Mouse (Mus musculus) midbrain, embryonic 13.5 days (tissue): ENCODE results near the gene Litaf. TPM values are rescaled to one million over a fixed set of nuclear protein-coding genes. Genes with fewer than 3 reads are reported as not detected.

Source experiments
- ATAC-seq: fragments of 200-750 bp; cut with Nextera tagmentation; 2 replicates; pipeline ENCODE4 v1.8.0; 2017; ENCODE audit warnings: mild to moderate bottlenecking, moderate TSS enrichment, moderate library complexity
- H3K27ac ChIP-seq: fragments of 300-500 bp; sonication (generic); 2 replicates; pipeline ENCODE4 v1.5.1; 2015; ENCODE audit warnings: inconsistent platforms, mild to moderate bottlenecking, moderate library complexity
- H3K27me3 ChIP-seq: fragments of 300-500 bp; sonication (generic); 2 replicates; pipeline ENCODE4 v1.6.1; 2015; ENCODE audit warnings: mild to moderate bottlenecking, inconsistent platforms
- H3K36me3 ChIP-seq: fragments of 300-500 bp; sonication (generic); 2 replicates; pipeline ENCODE4 v1.6.1; 2015; ENCODE audit warnings: mild to moderate bottlenecking, inconsistent platforms
- H3K4me1 ChIP-seq: fragments of 300-500 bp; sonication (generic); replicated peaks from 2 replicates; pipeline ENCODE4 v1.6.1; 2015; ENCODE audit warnings: inconsistent platforms
- H3K4me2 ChIP-seq: fragments of 300-500 bp; sonication (generic); replicated peaks from 2 replicates; pipeline ENCODE4 v1.6.1; 2015; ENCODE audit warnings: moderate library complexity, mild to moderate bottlenecking, inconsistent platforms
- H3K4me3 ChIP-seq: fragments of 300-500 bp; sonication (generic); replicated peaks from 2 replicates; pipeline ENCODE4 v1.5.1; 2015; ENCODE audit warnings: mild to moderate bottlenecking, inconsistent platforms
- H3K9ac ChIP-seq: fragments of 300-500 bp; sonication (generic); replicated peaks from 2 replicates; pipeline ENCODE4 v1.6.1; 2015; ENCODE audit warnings: mild to moderate bottlenecking, inconsistent platforms
- H3K9me3 ChIP-seq: fragments of 300-500 bp; sonication (generic); 2 replicates; pipeline ENCODE4 v1.6.1; 2016; ENCODE audit warnings: mild to moderate bottlenecking, inconsistent platforms
- WGBS: fragments of 180-500 bp; shearing (Covaris S2); methylation state at CpG from one replicate; pipeline ENCODE4 v1.1.7; 2015; 5-methylcytosine and 5-hydroxymethylcytosine counted together
- polyA plus RNA-seq: library from polyadenylated mRNA; unstranded; fragments of >200 nt; fragmentation: Nextera tagmentation; extraction: Ambion mirVana; gene quantifications from 2 replicates; pipeline ENCODE4 v1.2.1, GENCODE M21; 2015

Gene Litaf
- polyA plus RNA-seq = 31.5 and 33.5 TPM in 2 replicates

DNA sequence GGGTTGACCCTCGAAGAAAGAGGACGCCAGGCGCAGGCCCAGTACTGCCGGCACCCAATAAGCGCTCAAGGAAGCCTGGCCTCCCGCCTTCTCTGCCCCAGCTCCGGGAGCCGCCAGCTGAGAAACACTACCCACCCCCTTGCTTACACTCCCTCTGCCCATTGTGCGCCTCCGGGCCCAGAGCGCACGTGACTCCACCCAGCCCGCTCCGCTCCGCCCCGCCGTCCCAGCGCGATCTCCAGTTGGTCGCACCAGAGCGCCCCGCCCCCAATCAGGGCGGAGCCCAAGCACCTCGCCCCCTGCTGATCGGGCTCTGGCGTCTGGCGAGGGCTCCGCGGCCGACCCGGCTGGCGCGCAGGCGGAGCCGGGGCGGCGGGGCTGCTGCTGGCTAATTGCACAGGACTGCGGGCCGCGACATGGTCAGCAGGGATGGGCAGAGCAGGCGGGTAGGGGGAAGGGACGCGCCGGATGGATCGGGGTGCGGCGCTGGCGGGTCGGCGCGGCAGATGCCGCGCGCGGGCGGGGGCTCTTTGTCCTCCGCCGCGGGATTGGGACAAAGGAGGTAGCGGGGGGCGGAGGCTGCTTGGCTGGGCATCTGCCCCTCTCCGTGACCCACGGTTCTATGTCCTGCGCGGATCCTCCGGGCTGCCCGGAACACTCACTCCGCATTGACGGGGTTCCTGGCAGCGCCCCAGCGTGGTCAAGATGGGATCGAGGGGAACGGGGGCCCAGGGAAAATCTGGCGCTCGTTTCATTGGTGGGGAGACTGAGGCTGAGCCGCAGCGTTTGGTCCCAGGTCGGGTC lies at the start of gene Litaf:
TSS of gene Litaf (minus strand) at position 129 of the 804 bp plus-strand sequence.
- H3K9me3 ChIP-seq = no peaks in the 10 kb centered on the region
- no peaks in the 10 kb centered on the region for H3K27me3 ChIP-seq
- H3K4me1 ChIP-seq = peaks cover 72% of the 10 kb centered on the region
- under 1% methylated on average over 77 of the region's 78 CpGs for WGBS
- 0 out of 2 replicates have a peak, but pooled peaks cover 6% of the 10 kb centered on the region for H3K36me3 ChIP-seq
- peak within 1 kb of the TSS; percentile 99 for H3K27ac ChIP-seq
- peak within 1 kb of the TSS; percentile 78 for H3K4me3 ChIP-seq
- H3K4me2 ChIP-seq = peak within 1 kb of the TSS; percentile 88
- peak; percentile 96 for ATAC-seq
- peak within 1 kb of the TSS; percentile 97 for H3K9ac ChIP-seq

DNA sequence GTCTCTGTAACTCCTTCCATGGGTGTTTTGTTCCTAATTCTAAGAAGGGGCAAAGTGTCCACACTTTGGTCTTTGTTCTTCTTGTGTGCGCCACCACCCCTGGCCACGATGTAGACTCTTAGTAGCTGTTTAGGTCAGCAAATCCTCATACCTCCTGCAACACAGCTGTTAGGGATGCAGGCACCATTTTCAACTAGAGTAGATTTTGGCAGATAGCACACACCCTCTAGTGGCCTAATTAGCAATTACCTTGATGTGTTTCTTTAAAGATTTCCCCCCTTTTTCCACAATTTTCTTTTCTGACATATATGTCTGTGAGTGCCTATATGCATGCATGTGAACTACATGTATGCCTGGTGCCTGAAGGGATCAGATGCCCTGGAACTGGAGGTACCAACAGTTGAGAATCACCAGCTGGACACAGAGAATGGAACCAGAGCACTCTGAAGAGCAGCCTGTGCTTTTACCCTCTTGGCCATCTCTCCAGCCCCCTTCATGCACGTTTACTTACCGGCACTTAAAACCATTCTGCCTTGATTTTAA lies 43.3 kb upstream of the Litaf start:
- Histone ChIP-seq H3K27ac (no peak overlapping the region), H3K27me3 (no peaks in the 10 kb centered on the region), H3K4me3 (no peak overlapping the region), H3K9me3 (no peaks in the 10 kb centered on the region), H3K9ac (no peak overlapping the region), H3K4me1 (no peaks in the 10 kb centered on the region), H3K4me2 (no peak overlapping the region), H3K36me3 (peaks cover 20% of the 10 kb centered on the region)
- ATAC-seq = no peak
- 80% methylated on average over 4 of the region's 4 CpGs for WGBS

DNA sequence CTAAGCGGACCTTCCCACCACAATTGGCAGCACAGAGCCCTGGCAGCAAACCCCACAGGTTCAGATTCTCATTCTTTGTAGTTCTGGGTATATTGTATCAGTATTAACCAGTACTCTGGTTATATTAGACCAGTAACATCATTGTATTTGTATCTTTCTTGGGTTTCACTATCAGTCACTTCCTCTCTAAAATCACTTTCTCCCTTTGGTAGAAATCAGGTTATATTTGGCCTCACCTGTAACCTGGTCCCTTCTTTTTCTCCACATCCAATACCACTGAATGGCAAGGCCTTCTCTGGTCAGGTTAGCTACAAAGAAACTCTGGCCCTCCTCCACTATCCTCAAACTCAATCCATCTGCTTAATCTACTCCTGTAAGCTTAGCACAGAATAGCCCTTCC lies 38.9 kb upstream of the Litaf start:
- Histone ChIP-seq H3K4me1 (no peaks in the 10 kb centered on the region), H3K4me2 (no peak overlapping the region), H3K27me3 (no peaks in the 10 kb centered on the region), H3K36me3 (peaks cover 28% of the 10 kb centered on the region), H3K9ac (no peak overlapping the region), H3K27ac (no peak overlapping the region), H3K9me3 (no peaks in the 10 kb centered on the region), H3K4me3 (no peak overlapping the region)
- ATAC-seq = no peak
- WGBS = 79% methylated on average over 1 of the region's 1 CpGs

DNA sequence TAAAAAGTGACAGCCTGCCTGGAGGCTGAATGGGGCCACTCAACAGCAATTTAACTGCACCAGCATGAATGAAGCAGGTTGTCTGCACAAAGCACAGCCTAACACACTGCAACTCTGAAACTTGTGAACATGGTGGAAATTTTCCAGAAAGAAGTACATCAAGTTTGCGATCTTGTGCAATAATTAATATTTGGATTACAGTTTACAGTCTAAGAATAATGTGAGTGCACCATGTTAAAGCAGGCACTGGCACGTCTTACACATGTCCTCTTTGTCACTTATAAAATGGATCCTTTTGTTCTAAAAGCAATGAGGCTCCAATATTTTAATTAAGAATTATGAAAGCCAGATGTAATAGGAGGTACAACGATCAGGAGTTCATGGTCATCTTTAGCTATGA lies 31.3 kb upstream of the Litaf start:
- H3K27ac ChIP-seq = no peak overlapping the region
- no peaks in the 10 kb centered on the region for H3K4me1 ChIP-seq
- H3K9ac ChIP-seq = no peak overlapping the region
- no peak overlapping the region for H3K4me3 ChIP-seq
- WGBS = 92% methylated on average over 3 of the region's 3 CpGs
- peaks cover 17% of the 10 kb centered on the region for H3K36me3 ChIP-seq
- H3K27me3 ChIP-seq = no peaks in the 10 kb centered on the region
- no peak for ATAC-seq
- no peak overlapping the region for H3K4me2 ChIP-seq
- H3K9me3 ChIP-seq = no peaks in the 10 kb centered on the region

DNA sequence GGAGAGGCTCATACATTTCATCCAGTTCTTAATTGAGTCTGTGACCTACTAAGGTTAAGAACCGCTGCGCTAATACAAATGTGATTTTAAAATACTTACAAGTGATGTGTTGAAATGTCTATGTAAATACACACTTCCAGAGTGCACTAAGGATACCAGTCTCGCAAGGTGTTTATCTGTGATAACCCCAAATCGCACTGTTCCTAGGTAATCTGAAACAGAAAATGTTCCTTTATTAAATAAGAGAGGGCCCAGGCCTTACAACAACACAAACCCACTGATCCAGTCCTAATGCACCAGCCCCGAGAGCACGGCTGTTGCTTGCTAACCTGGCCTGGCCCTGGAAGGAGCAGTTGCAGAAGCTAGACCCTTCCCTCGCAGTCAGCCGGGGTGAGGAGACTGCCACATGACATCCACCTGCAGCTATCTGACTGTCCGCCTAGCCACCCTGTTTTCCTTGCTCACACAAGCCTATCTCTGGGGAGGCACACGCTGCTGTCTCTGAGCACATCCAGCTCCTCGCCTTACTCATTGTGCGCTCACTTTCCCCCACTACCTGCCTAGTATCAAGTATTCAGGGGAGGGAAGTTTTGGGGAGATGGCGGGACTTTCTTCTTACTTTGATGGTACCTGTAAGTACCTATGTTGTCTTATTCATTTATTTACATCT lies 27.9 kb upstream of the Litaf start:
- Histone ChIP-seq H3K9ac (no peak overlapping the region), H3K27ac (no peak overlapping the region), H3K9me3 (no peaks in the 10 kb centered on the region), H3K27me3 (no peaks in the 10 kb centered on the region), H3K4me1 (no peaks in the 10 kb centered on the region), H3K4me2 (no peak overlapping the region), H3K36me3 (peaks cover 43% of the 10 kb centered on the region), H3K4me3 (no peak overlapping the region)
- ATAC-seq = no peak
- 90% methylated on average over 13 of the region's 13 CpGs for WGBS

DNA sequence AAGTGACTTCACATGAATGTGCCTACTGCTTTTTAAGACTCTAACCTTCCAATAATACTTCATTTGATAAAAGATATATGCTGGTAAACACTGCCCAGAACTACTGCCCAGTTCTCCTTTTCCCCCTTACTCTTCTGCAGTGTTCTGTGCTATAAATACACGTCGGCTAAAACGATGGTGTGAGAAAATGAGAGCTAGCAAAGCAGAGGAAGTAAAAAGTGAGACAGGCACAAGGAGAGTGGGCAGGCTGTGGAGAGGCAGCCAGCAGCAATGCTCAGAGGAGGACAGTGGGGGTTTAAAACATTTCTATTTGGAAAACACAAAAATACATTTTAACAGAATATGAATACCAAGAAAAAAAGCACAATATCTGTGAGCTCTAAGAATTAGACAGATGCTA lies 26.6 kb upstream of the Litaf start:
- Histone ChIP-seq H3K9me3 (no peaks in the 10 kb centered on the region), H3K36me3 (peaks cover 57% of the 10 kb centered on the region), H3K27me3 (no peaks in the 10 kb centered on the region), H3K27ac (no peak overlapping the region), H3K4me2 (no peak overlapping the region), H3K9ac (no peak overlapping the region), H3K4me3 (no peak overlapping the region), H3K4me1 (peaks cover 5% of the 10 kb centered on the region; the same call in 1 of the 2 replicates)
- no peak for ATAC-seq
- 88% methylated on average over 3 of the region's 3 CpGs for WGBS

DNA sequence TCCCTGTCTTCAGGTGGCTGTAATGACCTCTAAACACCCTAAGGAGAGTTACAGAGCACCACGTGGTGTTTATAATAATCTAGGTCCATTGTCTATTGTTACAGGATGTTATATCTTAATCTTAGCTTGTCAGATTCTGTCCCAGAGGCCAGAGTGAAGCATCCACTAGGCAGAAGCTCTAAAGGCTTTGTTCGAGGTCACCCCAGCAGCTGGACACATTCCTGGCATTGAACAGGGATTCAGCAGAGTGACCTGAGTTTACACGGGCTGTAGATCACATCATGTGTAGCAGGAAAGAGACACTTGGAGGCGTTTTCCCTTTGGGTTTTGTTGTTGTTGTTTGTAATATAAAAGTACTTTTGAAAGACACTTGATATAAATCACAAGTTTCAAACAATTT lies 26.1 kb upstream of the Litaf start:
- ATAC-seq = no peak
- no peak overlapping the region for H3K9ac ChIP-seq
- WGBS = 76% methylated on average over 4 of the region's 4 CpGs
- no peaks in the 10 kb centered on the region for H3K27me3 ChIP-seq
- H3K9me3 ChIP-seq = no peaks in the 10 kb centered on the region
- no peak overlapping the region for H3K27ac ChIP-seq
- H3K36me3 ChIP-seq = peaks cover 61% of the 10 kb centered on the region
- H3K4me2 ChIP-seq = no peak overlapping the region
- peaks cover 7% of the 10 kb centered on the region; the same call in 1 of the 2 replicates for H3K4me1 ChIP-seq
- no peak overlapping the region for H3K4me3 ChIP-seq

DNA sequence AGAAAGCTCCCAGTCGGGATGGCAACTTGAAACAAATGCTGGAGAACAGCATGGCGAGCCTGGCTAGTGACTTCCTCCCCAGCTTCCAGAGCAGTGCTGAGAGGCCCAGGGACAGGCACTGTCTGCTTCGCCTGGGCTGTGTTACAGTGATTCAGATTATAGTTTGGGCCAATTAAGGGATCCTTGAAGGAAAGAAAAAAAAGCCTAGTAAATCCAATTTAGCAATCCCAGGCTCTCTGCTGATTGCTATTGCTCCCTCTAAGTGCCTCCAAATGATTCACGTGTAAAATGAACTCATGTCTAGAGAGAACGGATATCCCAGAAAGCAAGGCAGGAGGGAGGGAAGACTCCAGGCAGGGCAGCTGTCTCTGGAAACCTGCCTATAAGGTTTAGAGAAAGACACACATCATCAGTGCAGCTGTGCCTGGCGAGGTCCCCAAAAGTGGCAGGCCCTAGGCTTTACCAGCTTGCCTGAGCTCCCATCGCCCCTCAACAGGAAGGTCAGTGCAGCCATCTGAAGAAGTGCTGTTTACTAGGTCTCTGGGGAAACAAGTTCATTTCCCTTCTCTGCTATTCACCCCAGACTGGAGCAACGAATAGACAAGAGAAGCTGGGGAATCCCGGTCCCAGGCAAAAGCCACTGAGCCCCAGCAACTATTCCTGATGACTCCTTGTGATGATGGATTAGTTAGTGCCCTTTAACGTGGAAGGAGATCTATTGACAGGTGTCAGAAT lies 25.0 kb upstream of the Litaf start:
- Histone ChIP-seq H3K36me3 (peaks cover 71% of the 10 kb centered on the region), H3K4me2 (no peak overlapping the region), H3K9me3 (no peaks in the 10 kb centered on the region), H3K4me3 (no peak overlapping the region), H3K27me3 (no peaks in the 10 kb centered on the region), H3K4me1 (peaks cover 10% of the 10 kb centered on the region; the same call in 1 of the 2 replicates), H3K27ac (no peak overlapping the region), H3K9ac (no peak overlapping the region)
- no peak for ATAC-seq
- WGBS = 83% methylated on average over 10 of the region's 10 CpGs

DNA sequence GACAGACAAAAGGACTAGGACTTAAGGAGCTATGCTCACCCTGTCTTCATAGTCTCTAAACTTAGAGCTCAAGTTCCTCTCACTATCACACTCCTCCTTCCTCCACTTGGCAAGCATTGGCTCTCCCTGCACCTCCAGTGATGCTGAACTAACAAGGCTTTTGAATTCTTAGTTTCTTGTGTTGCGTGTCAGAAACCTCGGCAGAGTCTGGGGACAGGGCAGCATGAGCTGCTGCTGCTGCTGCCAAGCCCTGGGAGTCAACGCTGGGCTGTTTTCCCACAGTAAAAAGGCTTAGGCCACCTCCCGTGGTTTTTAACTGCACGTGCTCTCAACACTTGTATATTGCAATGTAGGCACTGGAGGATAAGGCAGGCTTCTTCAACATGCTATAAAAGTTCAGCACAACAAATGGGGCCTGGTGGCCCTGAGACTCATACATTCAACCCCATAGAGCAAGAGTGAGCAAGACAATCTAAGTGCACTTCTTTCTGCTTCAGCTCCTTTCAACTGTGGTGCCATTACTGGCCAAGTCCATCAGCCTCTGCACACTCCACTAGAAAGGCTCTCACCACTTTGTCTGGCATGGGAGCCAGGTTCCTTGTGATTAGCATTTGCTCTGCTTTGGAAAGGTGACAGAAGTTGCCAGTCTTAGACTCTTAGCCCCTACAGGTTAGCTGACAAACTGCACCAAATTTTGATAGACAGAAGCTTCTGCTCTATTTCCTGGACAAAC lies 21.1 kb upstream of the Litaf start:
- WGBS = 41% methylated on average over 5 of the region's 5 CpGs
- Histone ChIP-seq H3K4me1 (peaks cover 10% of the 10 kb centered on the region; the same call in 1 of the 2 replicates), H3K4me2 (no peak overlapping the region), H3K4me3 (no peak overlapping the region), H3K9ac (no peak overlapping the region), H3K27me3 (no peaks in the 10 kb centered on the region), H3K36me3 (peaks cover 88% of the 10 kb centered on the region), H3K9me3 (no peaks in the 10 kb centered on the region), H3K27ac (peak overlapping the region; percentile 14; the same call in 1 of the 2 replicates)
- ATAC-seq = peak; percentile 41

DNA sequence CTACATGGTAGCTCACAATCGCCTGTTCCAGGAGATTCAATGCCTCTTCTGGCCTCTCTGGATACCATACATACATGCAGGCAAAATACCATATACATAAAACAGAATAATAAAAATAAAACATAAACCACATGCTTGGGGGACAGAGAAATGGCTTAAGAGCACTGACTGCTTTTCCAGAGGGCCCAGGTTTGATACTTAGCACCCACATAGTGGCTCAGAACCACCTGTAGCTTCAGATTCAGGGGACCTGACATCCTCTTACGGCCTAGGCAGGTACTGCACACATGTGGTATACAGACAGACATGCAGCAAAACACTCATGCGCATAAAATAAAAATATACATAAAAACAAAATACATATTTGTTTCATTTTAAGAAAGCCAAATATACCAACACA lies 20.3 kb upstream of the Litaf start:
- no peak for ATAC-seq
- Histone ChIP-seq H3K9me3 (no peaks in the 10 kb centered on the region), H3K4me2 (no peak overlapping the region), H3K9ac (no peak overlapping the region), H3K36me3 (peaks cover 80% of the 10 kb centered on the region), H3K27ac (no peak overlapping the region), H3K27me3 (no peaks in the 10 kb centered on the region), H3K4me3 (no peak overlapping the region), H3K4me1 (peaks cover 10% of the 10 kb centered on the region; the same call in 1 of the 2 replicates)
- WGBS = 98% methylated on average over 3 of the region's 3 CpGs

DNA sequence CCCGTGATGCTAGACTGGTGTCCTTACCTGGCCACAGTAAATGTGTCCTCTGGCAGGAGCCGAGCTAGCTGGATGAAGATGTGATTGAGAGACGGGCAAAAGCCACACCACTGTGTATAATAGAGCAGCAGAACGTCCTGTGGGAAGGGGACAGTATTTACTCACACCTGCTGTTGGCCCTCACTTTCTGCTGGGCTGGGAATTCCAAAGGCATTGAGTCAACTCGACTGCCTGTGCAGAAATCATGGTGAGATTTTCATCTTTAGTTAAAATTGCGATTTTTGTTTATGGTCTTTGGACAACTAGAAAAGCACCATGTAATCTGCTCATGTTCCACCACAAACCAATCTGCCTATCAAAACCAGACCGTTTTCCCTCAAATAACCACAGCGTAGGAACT lies 18.2 kb upstream of the Litaf start:
- ATAC-seq = no peak
- no peak overlapping the region for H3K27ac ChIP-seq
- H3K4me2 ChIP-seq = no peak overlapping the region
- no peak overlapping the region for H3K9ac ChIP-seq
- 93% methylated on average over 8 of the region's 8 CpGs for WGBS
- H3K9me3 ChIP-seq = no peaks in the 10 kb centered on the region
- no peak overlapping the region for H3K4me3 ChIP-seq
- peaks cover 10% of the 10 kb centered on the region; the same call in 1 of the 2 replicates for H3K4me1 ChIP-seq
- no peaks in the 10 kb centered on the region for H3K27me3 ChIP-seq
- H3K36me3 ChIP-seq = peaks cover 81% of the 10 kb centered on the region
